Mouse (Mus musculus) hindbrain, embryonic 16.5 days (tissue): ENCODE measurements around the gene Arhgap15. TPM values are rescaled to one million over a fixed set of nuclear protein-coding genes. Genes with fewer than 3 reads are reported as not detected.

Experiments
- ATAC-seq: fragments of 200-750 bp; cut with Nextera tagmentation; 2 replicates; pipeline ENCODE4 v1.8.0; 2017; ENCODE audit warnings: moderate TSS enrichment, moderate library complexity
- H3K27ac ChIP-seq: fragments of 300-500 bp; sonication (generic); 2 replicates; pipeline ENCODE4 v1.5.1; 2014; ENCODE audit warnings: low read depth, mild to moderate bottlenecking, control low read depth, low read length, moderate library complexity
- H3K27me3 ChIP-seq: fragments of 300-500 bp; sonication (generic); replicated peaks from 2 replicates; pipeline ENCODE4 v1.6.1; 2014; ENCODE audit warnings: low read length; ENCODE audit not compliant: control insufficient read depth, insufficient read depth
- H3K36me3 ChIP-seq: fragments of 300-500 bp; sonication (generic); 2 replicates; pipeline ENCODE4 v1.6.1; 2014; ENCODE audit warnings: mild to moderate bottlenecking, low read length, moderate library complexity, mixed read lengths; ENCODE audit not compliant: control insufficient read depth, insufficient read depth
- H3K4me1 ChIP-seq: fragments of 300-500 bp; sonication (generic); 2 replicates; pipeline ENCODE4 v1.6.1; 2014; ENCODE audit warnings: low read depth, low read length; ENCODE audit not compliant: control insufficient read depth, insufficient read depth
- H3K4me2 ChIP-seq: fragments of 300-500 bp; sonication (generic); 2 replicates; pipeline ENCODE4 v1.6.1; 2014; ENCODE audit warnings: mild to moderate bottlenecking, low read length, control low read depth, moderate library complexity
- H3K4me3 ChIP-seq: fragments of 300-500 bp; sonication (generic); 2 replicates; pipeline ENCODE4 v1.5.1; 2014; ENCODE audit warnings: mild to moderate bottlenecking, low read length, control low read depth, moderate library complexity
- H3K9ac ChIP-seq: fragments of 300-500 bp; sonication (generic); 2 replicates; pipeline ENCODE4 v1.6.1; 2014; ENCODE audit warnings: low read depth, mild to moderate bottlenecking, control low read depth, low read length, moderate library complexity
- H3K9me3 ChIP-seq: fragments of 300-500 bp; sonication (generic); 2 replicates; pipeline ENCODE4 v1.6.1; 2014; ENCODE audit warnings: mild to moderate bottlenecking, low read length, moderate library complexity; ENCODE audit not compliant: control insufficient read depth
- WGBS: fragments of 180-500 bp; shearing (Covaris S2); extraction: QIAGEN DNeasy Blood & Tissue Kit; methylation state at CpG from one replicate; pipeline ENCODE4 v1.1.7; 2014; 5-methylcytosine and 5-hydroxymethylcytosine counted together
- polyA plus RNA-seq: library from polyadenylated mRNA; unstranded; fragments of >200 nt; fragmentation: Nextera tagmentation; extraction: Ambion mirVana; gene quantifications from 2 replicates; pipeline ENCODE4 v1.2.1, GENCODE M21; 2015

Arhgap15 gene
- polyA plus RNA-seq, 1 experiment from 2014 or later: 3.0 TPM

GRCm38 (mm10) chr2:43790049-43790693 lies 41.5 kb downstream of the Arhgap15 start:
- Histone ChIP-seq H3K4me2 (no peak overlapping the region), H3K9me3 (no peaks in the 10 kb centered on the region), H3K27me3 (no peaks in the 10 kb centered on the region), H3K27ac (no peak overlapping the region), H3K4me3 (no peak overlapping the region), H3K36me3 (no peaks in the 10 kb centered on the region), H3K9ac (no peak overlapping the region), H3K4me1 (peaks cover 3% of the 10 kb centered on the region; the same call in 1 of the 2 replicates)
- no peak for ATAC-seq
- 53% methylated on average over 6 of the region's 6 CpGs for WGBS

GRCm38 (mm10) chr2:43791575-43791974 lies 43.0 kb downstream of the Arhgap15 start:
- Histone ChIP-seq H3K27ac (no peak overlapping the region), H3K4me2 (no peak overlapping the region), H3K36me3 (no peaks in the 10 kb centered on the region), H3K4me3 (no peak overlapping the region), H3K9ac (no peak overlapping the region), H3K9me3 (no peaks in the 10 kb centered on the region), H3K4me1 (peaks cover 3% of the 10 kb centered on the region; the same call in 1 of the 2 replicates), H3K27me3 (no peaks in the 10 kb centered on the region)
- no peak for ATAC-seq
- WGBS: 74% methylated on average over 6 of the region's 6 CpGs

GRCm38 (mm10) chr2:43793105-43793504 lies 44.5 kb downstream of the Arhgap15 start:
- Histone ChIP-seq H3K4me3 (no peak overlapping the region), H3K36me3 (no peaks in the 10 kb centered on the region)
- 81% methylated on average over 3 of the region's 3 CpGs for WGBS

GRCm38 (mm10) chr2:43794700-43795099 lies 46.1 kb downstream of the Arhgap15 start:
- no peaks in the 10 kb centered on the region for H3K36me3 ChIP-seq
- ATAC-seq: no peak
- H3K27ac ChIP-seq: no peak overlapping the region
- no peaks in the 10 kb centered on the region for H3K4me1 ChIP-seq
- WGBS: 92% methylated on average over 5 of the region's 5 CpGs
- H3K4me3 ChIP-seq: no peak overlapping the region
- no peak overlapping the region for H3K4me2 ChIP-seq
- H3K9ac ChIP-seq: no peak overlapping the region
- H3K27me3 ChIP-seq: no peaks in the 10 kb centered on the region
- H3K9me3 ChIP-seq: no peaks in the 10 kb centered on the region

More at GRCm38 (mm10) chr2:43793105-43793504, 44.5 kb downstream of the Arhgap15 start:
- Histone ChIP-seq H3K27ac (no peak overlapping the region), H3K4me1 (peaks cover 3% of the 10 kb centered on the region; the same call in 1 of the 2 replicates), H3K9ac (no peak overlapping the region), H3K9me3 (no peaks in the 10 kb centered on the region), H3K27me3 (no peaks in the 10 kb centered on the region), H3K4me2 (no peak overlapping the region)
- no peak for ATAC-seq

- Histone ChIP-seq H3K27me3 (no peaks in the 10 kb centered on the region), H3K4me1 (no peaks in the 10 kb centered on the region)
These were observed 47.8 kb downstream of the Arhgap15 start for GRCm38 (mm10) chr2:43796448-43796847.

GRCm38 (mm10) chr2:43805960-43806744 lies 57.5 kb downstream of the Arhgap15 start:
- Histone ChIP-seq H3K9me3 (no peaks in the 10 kb centered on the region), H3K27ac (no peak overlapping the region), H3K4me2 (no peak overlapping the region), H3K4me1 (no peaks in the 10 kb centered on the region), H3K27me3 (no peaks in the 10 kb centered on the region), H3K9ac (no peak overlapping the region), H3K4me3 (no peak overlapping the region), H3K36me3 (no peaks in the 10 kb centered on the region)
- ATAC-seq: peak; percentile 58; the same call in 1 of the 2 replicates
- 60% methylated on average over 4 of the region's 4 CpGs for WGBS

More at GRCm38 (mm10) chr2:43796448-43796847, 47.8 kb downstream of the Arhgap15 start:
- Histone ChIP-seq H3K36me3 (no peaks in the 10 kb centered on the region), H3K27ac (no peak overlapping the region), H3K9me3 (no peaks in the 10 kb centered on the region), H3K4me3 (no peak overlapping the region), H3K4me2 (no peak overlapping the region), H3K9ac (no peak overlapping the region)
- WGBS: 94% methylated on average over 4 of the region's 4 CpGs
- ATAC-seq: no peak

- WGBS: 70% methylated on average over 12 of the region's 12 CpGs
- no peak overlapping the region for H3K9ac ChIP-seq
- peak; percentile 34; the same call in 1 of the 2 replicates for ATAC-seq
These were observed 67.5 kb downstream of the Arhgap15 start for GRCm38 (mm10) chr2:43815896-43816787.

GRCm38 (mm10) chr2:43816788-43817581 lies 68.4 kb downstream of the Arhgap15 start:
- no peaks in the 10 kb centered on the region for H3K9me3 ChIP-seq
- WGBS: 61% methylated on average over 8 of the region's 8 CpGs
- no peaks in the 10 kb centered on the region for H3K36me3 ChIP-seq
- no peak overlapping the region for H3K9ac ChIP-seq
- no peak overlapping the region for H3K4me3 ChIP-seq
- no peak overlapping the region for H3K4me2 ChIP-seq
- no peaks in the 10 kb centered on the region; the same call in 1 of the 2 replicates for H3K4me1 ChIP-seq
- H3K27me3 ChIP-seq: no peaks in the 10 kb centered on the region
- peak overlapping the region; percentile 29; the same call in 1 of the 2 replicates for H3K27ac ChIP-seq
- ATAC-seq: peak; percentile 93

More at GRCm38 (mm10) chr2:43815896-43816787, 67.5 kb downstream of the Arhgap15 start:
- Histone ChIP-seq H3K27ac (peak overlapping the region; percentile 29; the same call in 1 of the 2 replicates), H3K4me2 (no peak overlapping the region), H3K27me3 (no peaks in the 10 kb centered on the region), H3K9me3 (no peaks in the 10 kb centered on the region), H3K36me3 (no peaks in the 10 kb centered on the region), H3K4me3 (no peak overlapping the region), H3K4me1 (no peaks in the 10 kb centered on the region; the same call in 1 of the 2 replicates)
